Mouse (Mus musculus) lung, embryonic 14.5 days (tissue): ENCODE measurements around the gene Rpl5. TPM values are rescaled to one million over a fixed set of nuclear protein-coding genes. Genes with fewer than 3 reads are reported as not detected.

ENCODE experiments used
- ATAC-seq: fragments of 200-750 bp; cut with Nextera tagmentation; 2 replicates; pipeline ENCODE4 v1.8.0; 2017; ENCODE audit warnings: mild to moderate bottlenecking, moderate TSS enrichment, moderate library complexity; ENCODE audit not compliant: insufficient read depth
- DNase-seq: peaks from one replicate; pipeline ENCODE4 v3.0.0-alpha.2; 2015
- H3K27ac ChIP-seq: fragments of 300-500 bp; sonication (generic); 2 replicates; pipeline ENCODE4 v1.5.1; 2014; ENCODE audit warnings: low read depth, mild to moderate bottlenecking, moderate library complexity
- H3K27me3 ChIP-seq: fragments of 300-500 bp; sonication (generic); 2 replicates; pipeline ENCODE4 v1.6.1; 2014; ENCODE audit warnings: low read length, control low read depth; ENCODE audit not compliant: insufficient read depth
- H3K36me3 ChIP-seq: fragments of 300-500 bp; sonication (generic); 2 replicates; pipeline ENCODE4 v1.6.1; 2014; ENCODE audit warnings: control low read depth; ENCODE audit not compliant: insufficient read depth
- H3K4me1 ChIP-seq: fragments of 300-500 bp; sonication (generic); 2 replicates; pipeline ENCODE4 v1.6.1; 2014; ENCODE audit warnings: antibody characterized with exemption, control low read depth; ENCODE audit not compliant: insufficient read depth
- H3K4me2 ChIP-seq: fragments of 300-500 bp; sonication (generic); 2 replicates; pipeline ENCODE4 v1.6.1; 2014; ENCODE audit warnings: mild to moderate bottlenecking
- H3K4me3 ChIP-seq: fragments of 300-500 bp; sonication (generic); 2 replicates; pipeline ENCODE4 v1.5.1; 2014; ENCODE audit warnings: low read depth, low read length
- H3K9ac ChIP-seq: fragments of 300-500 bp; sonication (generic); 2 replicates; pipeline ENCODE4 v1.6.1; 2014
- H3K9me3 ChIP-seq: fragments of 300-500 bp; sonication (generic); 2 replicates; pipeline ENCODE4 v1.6.1; 2016; ENCODE audit warnings: low read depth, low read length, control low read depth
- CTCF ChIP-seq: IDR thresholded peaks from 2 replicates; pipeline ENCODE4 v1.5.1; 2016; ENCODE audit warnings: antibody characterized with exemption, low read depth
- WGBS: fragments of 180-500 bp; shearing (Covaris S2); extraction: QIAGEN DNeasy Blood & Tissue Kit; methylation state at CpG from one replicate; pipeline ENCODE4 v1.1.7; 2014; 5-methylcytosine and 5-hydroxymethylcytosine counted together
- polyA plus RNA-seq: library from polyadenylated mRNA; unstranded; fragments of >200 nt; fragmentation: Nextera tagmentation; extraction: Ambion mirVana; gene quantifications from 2 replicates; pipeline ENCODE4 v1.2.1, GENCODE M21; 2014

Gene Rpl5
- polyA plus RNA-seq, 1 experiment from 2014 or later = 75.7 TPM

- H3K27ac ChIP-seq = no peak overlapping the region
- no peaks in the 10 kb centered on the region for H3K27me3 ChIP-seq
- H3K4me1 ChIP-seq = no peaks in the 10 kb centered on the region
- no peak overlapping the region for H3K4me3 ChIP-seq
- H3K4me2 ChIP-seq = no peak overlapping the region
- no peak overlapping the region for H3K9ac ChIP-seq
- H3K36me3 ChIP-seq = no peaks in the 10 kb centered on the region
- ATAC-seq (no peak), DNase-seq (no peak)
- H3K9me3 ChIP-seq = no peaks in the 10 kb centered on the region
- 76% methylated on average over 1 of the region's 1 CpGs for WGBS
- no peak for TF ChIP-seq CTCF
Observed at GRCm38 (mm10) chr5:107896265-107896664, 4.0 kb upstream of the Rpl5 start.

- Histone ChIP-seq H3K4me2 (peak overlapping the region; percentile 87), H3K27me3 (no peaks in the 10 kb centered on the region), H3K9me3 (no peaks in the 10 kb centered on the region), H3K9ac (peak overlapping the region; percentile 99), H3K27ac (peak overlapping the region; percentile 84), H3K4me3 (peak overlapping the region; percentile 99), H3K4me1 (0 out of 2 replicates have a peak, but pooled peaks cover 2% of the 10 kb centered on the region), H3K36me3 (peaks cover 43% of the 10 kb centered on the region)
- TF ChIP-seq CTCF = no peak
- no peak for ATAC-seq
- WGBS = under 1% methylated on average over 23 of the region's 23 CpGs
- DNase-seq = peak; percentile 51
Observed at GRCm38 (mm10) chr5:107901014-107901615, 813 bp downstream of the Rpl5 start.

- WGBS = 75% methylated on average over 3 of the region's 3 CpGs
- no peak for ATAC-seq
- no peak for TF ChIP-seq CTCF
- Histone ChIP-seq H3K4me3 (no peak overlapping the region), H3K9me3 (no peaks in the 10 kb centered on the region), H3K4me1 (0 out of 2 replicates have a peak, but pooled peaks cover 2% of the 10 kb centered on the region), H3K4me2 (no peak overlapping the region), H3K27ac (no peak overlapping the region), H3K9ac (no peak overlapping the region), H3K36me3 (peaks cover 74% of the 10 kb centered on the region), H3K27me3 (no peaks in the 10 kb centered on the region)
- no peak for DNase-seq
Observed at GRCm38 (mm10) chr5:107904325-107904724, 4.0 kb downstream of the Rpl5 start.

GRCm38 (mm10) chr5:107908514-107909110 lies 8.3 kb downstream of the Rpl5 start:
- ATAC-seq (no peak), DNase-seq (no peak)
- no peaks in the 10 kb centered on the region for H3K9me3 ChIP-seq
- H3K4me1 ChIP-seq = no peaks in the 10 kb centered on the region
- no peak for TF ChIP-seq CTCF
- H3K4me2 ChIP-seq = no peak overlapping the region
- no peak overlapping the region for H3K4me3 ChIP-seq
- H3K36me3 ChIP-seq = peaks cover 64% of the 10 kb centered on the region
- no peaks in the 10 kb centered on the region for H3K27me3 ChIP-seq
- H3K9ac ChIP-seq = no peak overlapping the region
- no peak overlapping the region for H3K27ac ChIP-seq
- WGBS = 84% methylated on average over 2 of the region's 2 CpGs

- H3K4me3 ChIP-seq = no peak overlapping the region
- WGBS = 85% methylated on average over 3 of the region's 3 CpGs
- ATAC-seq (no peak), DNase-seq (no peak)
- no peak overlapping the region for H3K4me2 ChIP-seq
- no peaks in the 10 kb centered on the region for H3K27me3 ChIP-seq
- H3K9me3 ChIP-seq = no peaks in the 10 kb centered on the region
- no peak overlapping the region for H3K9ac ChIP-seq
- peaks cover 54% of the 10 kb centered on the region for H3K36me3 ChIP-seq
- H3K27ac ChIP-seq = no peak overlapping the region
- TF ChIP-seq CTCF = no peak
- H3K4me1 ChIP-seq = no peaks in the 10 kb centered on the region
Observed at GRCm38 (mm10) chr5:107909668-107910067, 9.4 kb downstream of the Rpl5 start.

GRCm38 (mm10) chr5:107910084-107910616 lies 9.8 kb downstream of the Rpl5 start:
- H3K27me3 ChIP-seq = no peaks in the 10 kb centered on the region
- ATAC-seq (no peak), DNase-seq (no peak)
- 65% methylated on average over 5 of the region's 5 CpGs for WGBS
- TF ChIP-seq CTCF = no peak
- H3K4me3 ChIP-seq = no peak overlapping the region
- H3K4me2 ChIP-seq = no peak overlapping the region
- no peaks in the 10 kb centered on the region for H3K4me1 ChIP-seq
- no peak overlapping the region for H3K9ac ChIP-seq
- H3K36me3 ChIP-seq = peaks cover 49% of the 10 kb centered on the region
- H3K27ac ChIP-seq = no peak overlapping the region
- no peaks in the 10 kb centered on the region for H3K9me3 ChIP-seq

- WGBS = 82% methylated on average over 5 of the region's 5 CpGs
- Histone ChIP-seq H3K27me3 (no peaks in the 10 kb centered on the region), H3K36me3 (peaks cover 40% of the 10 kb centered on the region), H3K4me3 (no peak overlapping the region), H3K9ac (no peak overlapping the region), H3K4me2 (no peak overlapping the region), H3K4me1 (no peaks in the 10 kb centered on the region), H3K9me3 (no peaks in the 10 kb centered on the region), H3K27ac (no peak overlapping the region)
- DNase-seq (no peak), ATAC-seq (no peak)
- no peak for TF ChIP-seq CTCF
Observed at GRCm38 (mm10) chr5:107911012-107911411, 10.7 kb downstream of the Rpl5 start.
